Mouse (Mus musculus) liver, embryonic 12.5 days (tissue): ENCODE data around the gene Tekt5. TPM values are rescaled to one million over a fixed set of nuclear protein-coding genes. Genes with fewer than 3 reads are reported as not detected.
A peak's percentile ranks its signal among the peaks of the same experiment; 100 is the strongest.

Experiments used
- ATAC-seq: fragments of 200-750 bp; cut with Nextera tagmentation; 2 replicates; pipeline ENCODE4 v1.8.0; 2017; ENCODE audit warnings: moderate number of reproducible peaks, mild to moderate bottlenecking, moderate library complexity
- H3K27ac ChIP-seq: fragments of 300-500 bp; sonication (generic); 2 replicates; pipeline ENCODE4 v1.5.1; 2016; ENCODE audit warnings: mild to moderate bottlenecking
- H3K27me3 ChIP-seq: fragments of 300-500 bp; sonication (generic); replicated peaks from 2 replicates; pipeline ENCODE4 v1.6.1; 2016; ENCODE audit warnings: mild to moderate bottlenecking, moderate library complexity
- H3K36me3 ChIP-seq: fragments of 300-500 bp; sonication (generic); 2 replicates; pipeline ENCODE4 v1.6.1; 2016; ENCODE audit warnings: mild to moderate bottlenecking, moderate library complexity
- H3K4me1 ChIP-seq: fragments of 300-500 bp; sonication (generic); 2 replicates; pipeline ENCODE4 v1.6.1; 2016
- H3K4me2 ChIP-seq: fragments of 300-500 bp; sonication (generic); 2 replicates; pipeline ENCODE4 v1.6.1; 2016; ENCODE audit warnings: mild to moderate bottlenecking, moderate library complexity
- H3K4me3 ChIP-seq: fragments of 300-500 bp; sonication (generic); 2 replicates; pipeline ENCODE4 v1.5.1; 2016; ENCODE audit warnings: mild to moderate bottlenecking, moderate library complexity
- H3K9ac ChIP-seq: fragments of 300-500 bp; sonication (generic); 2 replicates; pipeline ENCODE4 v1.6.1; 2016; ENCODE audit warnings: mild to moderate bottlenecking, moderate library complexity
- H3K9me3 ChIP-seq: fragments of 300-500 bp; sonication (generic); replicated peaks from 2 replicates; pipeline ENCODE4 v1.6.1; 2016; ENCODE audit warnings: mild to moderate bottlenecking, moderate library complexity
- WGBS: fragments of 180-500 bp; shearing (Covaris S2); methylation state at CpG from one replicate; pipeline ENCODE4 v1.1.7; 2016; ENCODE audit not compliant: insufficient replicate concordance; 5-methylcytosine and 5-hydroxymethylcytosine counted together
- polyA plus RNA-seq: library from polyadenylated mRNA; unstranded; fragments of >200 nt; fragmentation: Nextera tagmentation; extraction: Ambion mirVana; gene quantifications from 2 replicates; pipeline ENCODE4 v1.2.1, GENCODE M21; 2016

The Tekt5 gene
- polyA plus RNA-seq, 1 experiment from 2014 or later: 0.08 TPM

- no peak overlapping the region for H3K9ac ChIP-seq
- no peaks in the 10 kb centered on the region for H3K27me3 ChIP-seq
- ATAC-seq: peak; percentile 65; the same call in 1 of the 2 replicates
- 61% methylated on average over 13 of the region's 13 CpGs for WGBS
- H3K9me3 ChIP-seq: no peaks in the 10 kb centered on the region
- 0 out of 2 replicates have a peak, but pooled peaks cover 2% of the 10 kb centered on the region for H3K4me1 ChIP-seq
- H3K27ac ChIP-seq: peak overlapping the region; percentile 37
- no peak overlapping the region for H3K4me2 ChIP-seq
- H3K36me3 ChIP-seq: no peaks in the 10 kb centered on the region
- no peak overlapping the region for H3K4me3 ChIP-seq
Measured at GRCm38 (mm10) chr16:10327563-10328333, 67.5 kb downstream of the Tekt5 start.

- H3K4me1 ChIP-seq: no peaks in the 10 kb centered on the region
- no peak overlapping the region for H3K27ac ChIP-seq
- H3K27me3 ChIP-seq: peaks cover 13% of the 10 kb centered on the region; the same call in 1 of the 2 replicates
- no peak overlapping the region for H3K9ac ChIP-seq
- H3K9me3 ChIP-seq: no peaks in the 10 kb centered on the region
- WGBS: 43% methylated on average over 17 of the region's 17 CpGs
- H3K4me3 ChIP-seq: no peak overlapping the region
- no peak overlapping the region for H3K4me2 ChIP-seq
- ATAC-seq: no peak
- H3K36me3 ChIP-seq: no peaks in the 10 kb centered on the region
Measured at GRCm38 (mm10) chr16:10319914-10320569, 75.2 kb downstream of the Tekt5 start.

- Histone ChIP-seq H3K36me3 (no peaks in the 10 kb centered on the region), H3K27ac (no peak overlapping the region), H3K9ac (no peak overlapping the region), H3K4me3 (no peak overlapping the region), H3K9me3 (no peaks in the 10 kb centered on the region), H3K4me2 (no peak overlapping the region), H3K27me3 (peaks cover 40% of the 10 kb centered on the region), H3K4me1 (no peaks in the 10 kb centered on the region)
- no peak for ATAC-seq
- 45% methylated on average over 4 of the region's 4 CpGs for WGBS
Measured at GRCm38 (mm10) chr16:10317197-10317544, 78.1 kb downstream of the Tekt5 start.

- Histone ChIP-seq H3K9me3 (no peaks in the 10 kb centered on the region), H3K36me3 (no peaks in the 10 kb centered on the region), H3K4me3 (no peak overlapping the region), H3K27ac (no peak overlapping the region), H3K4me1 (no peaks in the 10 kb centered on the region), H3K9ac (no peak overlapping the region), H3K27me3 (peaks cover 45% of the 10 kb centered on the region), H3K4me2 (no peak overlapping the region)
- WGBS: 63% methylated on average over 10 of the region's 10 CpGs
- ATAC-seq: no peak
Measured at GRCm38 (mm10) chr16:10316493-10317196, 78.6 kb downstream of the Tekt5 start.

- peak within 1 kb of the TSS; percentile 57 for H3K4me2 ChIP-seq
- peak within 1 kb of the TSS; percentile 48 for H3K4me3 ChIP-seq
- no peaks in the 10 kb centered on the region for H3K36me3 ChIP-seq
- H3K9ac ChIP-seq: peak within 1 kb of the TSS; percentile 50
- H3K9me3 ChIP-seq: no peaks in the 10 kb centered on the region
- WGBS: 1% methylated on average over 36 of the region's 40 CpGs
- ATAC-seq: peak; percentile 65
- H3K27me3 ChIP-seq: peaks cover 47% of the 10 kb centered on the region
- no peak within 1 kb of the TSS for H3K27ac ChIP-seq
- no peaks in the 10 kb centered on the region for H3K4me1 ChIP-seq
Measured at GRCm38 (mm10) chr16:10313646-10314088, 81.6 kb downstream of the Tekt5 start, which contains the start of gene Emp2. Gene Emp2 (minus strand): TSS chr16:10313968.

GRCm38 (mm10) chr16:10313226-10313625 is 82.1 kb downstream of the Tekt5 start:
- H3K4me1 ChIP-seq: no peaks in the 10 kb centered on the region
- peak overlapping the region; percentile 57 for H3K4me2 ChIP-seq
- no peaks in the 10 kb centered on the region for H3K36me3 ChIP-seq
- WGBS: 5% methylated on average over 15 of the region's 15 CpGs
- H3K9ac ChIP-seq: peak overlapping the region; percentile 50
- H3K9me3 ChIP-seq: no peaks in the 10 kb centered on the region
- peak overlapping the region; percentile 48 for H3K4me3 ChIP-seq
- 0 out of 2 replicates have a peak, but pooled peaks have one; percentile 29 for ATAC-seq
- peaks cover 47% of the 10 kb centered on the region for H3K27me3 ChIP-seq
- no peak overlapping the region for H3K27ac ChIP-seq

GRCm38 (mm10) chr16:10311989-10312388 is 83.3 kb downstream of the Tekt5 start:
- Histone ChIP-seq H3K9me3 (no peaks in the 10 kb centered on the region), H3K4me3 (no peak overlapping the region), H3K27ac (no peak overlapping the region), H3K36me3 (no peaks in the 10 kb centered on the region), H3K4me1 (no peaks in the 10 kb centered on the region), H3K27me3 (peaks cover 47% of the 10 kb centered on the region), H3K4me2 (no peak overlapping the region), H3K9ac (no peak overlapping the region)
- 33% methylated on average over 4 of the region's 4 CpGs for WGBS
- no peak for ATAC-seq

GRCm38 (mm10) chr16:10311086-10311485 is 84.2 kb downstream of the Tekt5 start:
- Histone ChIP-seq H3K36me3 (no peaks in the 10 kb centered on the region), H3K27ac (no peak overlapping the region), H3K27me3 (peaks cover 47% of the 10 kb centered on the region), H3K4me1 (no peaks in the 10 kb centered on the region), H3K9me3 (no peaks in the 10 kb centered on the region), H3K9ac (no peak overlapping the region), H3K4me2 (no peak overlapping the region), H3K4me3 (no peak overlapping the region)
- no peak for ATAC-seq
- 39% methylated on average over 3 of the region's 3 CpGs for WGBS

GRCm38 (mm10) chr16:10310507-10310906 is 84.8 kb downstream of the Tekt5 start:
- ATAC-seq: no peak
- Histone ChIP-seq H3K27me3 (peaks cover 44% of the 10 kb centered on the region), H3K4me2 (no peak overlapping the region), H3K9me3 (no peaks in the 10 kb centered on the region), H3K4me1 (no peaks in the 10 kb centered on the region), H3K27ac (no peak overlapping the region), H3K9ac (no peak overlapping the region), H3K36me3 (no peaks in the 10 kb centered on the region), H3K4me3 (no peak overlapping the region)
- WGBS: 50% methylated on average over 5 of the region's 5 CpGs

Other genes with a start within 250 kb of the Tekt5 start
- gene Rpl39l, start 225.3 kb downstream of the Tekt5 start, polyA plus RNA-seq: 0.96 and 1.2 TPM in 2 replicates
- 0.32 and 0.35 TPM in 2 replicates for gene Atf7ip2, start 202.8 kb downstream of the Tekt5 start, polyA plus RNA-seq
- gene Emp2, start 81.5 kb downstream of the Tekt5 start, polyA plus RNA-seq: 5.4 and 5.7 TPM in 2 replicates
- 49.4 and 52.0 TPM in 2 replicates for gene Nubp1, start 16.5 kb upstream of the Tekt5 start, polyA plus RNA-seq
- gene Tvp23a, start 51.9 kb upstream of the Tekt5 start, polyA plus RNA-seq: 1.7 and 1.8 TPM in 2 replicates
- gene Ciita, start 84.6 kb upstream of the Tekt5 start, polyA plus RNA-seq: 0.13 TPM in 1 of 2 replicates, not detected in the other
- 7.6 and 7.8 TPM in 2 replicates for gene Dexi, start 147.6 kb upstream of the Tekt5 start, polyA plus RNA-seq
- 15.7 and 17.3 TPM in 2 replicates for gene Clec16a, start 149.8 kb upstream of the Tekt5 start, polyA plus RNA-seq